Mouse (Mus musculus) ES-Bruce4 (cell line): ENCODE results near the gene B3galnt1.

Source experiments
- CTCF ChIP-seq: IDR thresholded peaks from one replicate; pipeline ENCODE4 v1.8.1; 2011; ENCODE audit warnings: low read depth, low read length
- EP300 ChIP-seq: IDR thresholded peaks from 2 replicates; pipeline ENCODE4 v1.6.1; 2011; ENCODE audit warnings: low read depth, low read length; ENCODE audit not compliant: insufficient read depth

DNA sequence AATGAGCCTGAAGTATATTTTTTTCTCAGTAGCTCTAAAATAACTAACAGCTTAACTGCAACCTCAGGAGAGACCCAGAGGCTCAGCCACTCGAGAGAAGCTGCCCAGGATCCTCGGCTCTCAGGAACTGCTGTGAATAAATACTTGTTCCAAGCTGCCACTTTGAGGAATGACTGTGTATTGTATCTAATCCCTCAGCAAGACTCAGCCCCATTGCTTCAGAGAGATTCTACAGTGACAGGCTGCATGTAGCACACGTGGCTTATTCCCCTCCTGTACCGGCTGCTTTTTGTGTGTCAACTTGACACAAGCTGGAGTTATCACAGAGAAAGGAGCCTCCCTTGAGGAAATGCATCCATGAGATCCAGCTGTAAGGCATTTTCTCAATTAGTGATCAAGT is 66.1 kb downstream of the B3galnt1 start:
- TF ChIP-seq CTCF (no peak), EP300 (no peak)
